Mouse (Mus musculus): Measurements from ENCODE around the gene Supt6.

DNA sequence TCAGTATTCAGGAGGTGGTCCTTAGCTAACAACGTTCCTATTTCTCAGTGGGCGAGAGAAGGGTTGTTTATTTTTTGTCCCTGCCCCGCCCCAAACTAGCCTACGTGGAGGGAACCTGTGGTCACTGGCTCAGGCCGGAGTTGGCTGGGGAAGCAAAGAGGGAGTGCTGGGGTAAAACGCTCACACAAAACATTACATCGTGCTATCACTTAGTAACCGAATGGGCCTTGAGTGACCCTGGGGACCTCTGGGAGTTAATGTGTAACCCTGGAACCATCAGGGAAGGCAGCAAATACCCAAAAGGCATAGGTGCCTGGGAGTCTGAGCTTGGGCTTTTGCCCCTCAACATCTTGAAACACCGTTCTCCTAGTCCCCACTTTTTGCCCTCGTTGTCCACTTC is 68.3 kb downstream of the Supt6 start:
- TF ChIP-seq CTCF (IDR thresholded peaks at IDR 0.05; ENCODE audit: low read depth, low read length) (no peak), EP300 (IDR thresholded peaks at IDR 0.05; ENCODE audit: insufficient read depth, low read depth, low read length) (0 out of 2 replicates have a peak, but pooled peaks have one; percentile 28), POLR2A (IDR thresholded peaks at IDR 0.05; ENCODE audit: insufficient read depth, low read length) (no peak)

All from ES-Bruce4 (cell line).